ENCODE assay signal across 16 mouse cellular contexts in the genomic region with DNA sequence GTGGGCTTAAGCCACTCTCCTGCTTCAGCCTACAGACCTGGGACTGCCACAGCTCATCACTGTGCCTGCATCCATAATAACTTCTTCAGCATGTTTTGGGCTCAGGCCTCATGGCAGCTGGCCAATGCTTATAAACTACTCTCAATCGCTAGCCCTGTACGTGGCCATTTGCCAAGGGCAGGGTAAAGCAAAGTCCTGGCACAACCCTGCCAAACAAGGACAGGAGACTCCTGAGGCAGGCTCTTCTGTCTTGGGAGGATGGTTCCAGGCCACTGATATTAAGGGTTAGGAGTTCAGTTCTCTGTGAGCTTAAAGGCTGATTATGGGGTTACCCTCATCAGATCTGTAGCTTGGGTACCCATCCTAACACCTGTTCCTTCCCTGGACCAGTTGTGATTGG. TPM values are rescaled to one million over a fixed set of nuclear protein-coding genes. Genes with fewer than 3 reads are reported as not detected.
"Had no signal": no experiment of that assay in that cellular context is flagged by ENCODE, and none has a peak within 500 bp of the region (broad histone marks: within the 10 kb centered on the region; RNA-seq: fewer than 3 reads in every experiment).

No protein-coding gene starts in this region.

RNA-seq across cellular contexts. Expression of gene Eif4e1b, which starts 3.8 kb away (rescaled TPM):
- polyA plus RNA-seq: intestine, postnatal 0 days; kidney, embryonic 16.5 days; large intestine, adult 2 months; limb, embryonic 10.5 days; limb, embryonic 13.5 days; liver, embryonic 12.5 days; liver, embryonic 15.5 days; lung, embryonic 15.5 days; midbrain, embryonic 10.5 days; midbrain, embryonic 14.5 days; midbrain, postnatal 0 days; neural tube, embryonic 11.5 days; neural tube, embryonic 14.5 days; small intestine, adult 2 months; spleen, adult 2 months; stomach, embryonic 16.5 days had no signal

RNA-seq across cellular contexts. Expression of gene Sncb, which starts 21.2 kb away (rescaled TPM):
- polyA plus RNA-seq: kidney, embryonic 16.5 days; limb, embryonic 10.5 days; limb, embryonic 13.5 days; liver, embryonic 12.5 days; liver, embryonic 15.5 days had no signal
